ENCODE assay signal across 19 mouse cellular contexts in the genomic region with DNA sequence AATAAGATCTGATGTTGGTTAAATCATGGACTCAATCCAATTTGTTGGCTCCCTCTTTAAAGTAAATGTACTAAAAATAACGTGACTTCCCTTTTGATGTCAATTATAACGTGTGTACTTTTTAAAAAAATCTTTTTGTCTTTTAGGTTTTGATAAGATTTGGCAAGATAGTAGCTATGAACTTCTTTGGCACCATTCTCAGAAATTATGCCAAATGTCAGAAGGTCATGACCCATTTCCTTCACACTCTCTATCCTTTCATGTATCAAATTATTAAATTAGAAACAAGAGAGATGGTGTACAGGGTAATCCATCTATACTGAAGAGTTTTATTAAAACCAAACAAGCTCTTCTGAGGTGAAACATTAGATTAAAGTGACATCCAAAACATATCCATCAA.
"Had no signal": no experiment of that assay in that cellular context is flagged by ENCODE, and none has a peak within 500 bp of the region (broad histone marks: within the 10 kb centered on the region; RNA-seq: fewer than 3 reads in every experiment).

No protein-coding gene starts in this region.

- DNase-seq: gastrocnemius, adult 2 months; gastrocnemius, postnatal 10 days; gastrocnemius, postnatal 25 days; liver, embryonic 13.5 days; liver, postnatal 0 days had no signal

- H3K27ac ChIP-seq: gastrocnemius, adult 2 months; heart, embryonic 10.5 days; hindbrain, embryonic 10.5 days; hindbrain, embryonic 12.5 days; hindbrain, embryonic 14.5 days; intestine, embryonic 15.5 days; layer of hippocampus, adult 2 months; left cerebral cortex, adult 2 months; limb, embryonic 13.5 days; liver, embryonic 13.5 days; liver, embryonic 15.5 days had no signal

- H3K27me3 ChIP-seq: heart, embryonic 12.5 days; hindbrain, embryonic 12.5 days; intestine, embryonic 15.5 days; limb, embryonic 13.5 days; liver, embryonic 13.5 days; liver, embryonic 15.5 days had no signal

- H3K36me3 ChIP-seq: heart, embryonic 10.5 days; heart, embryonic 12.5 days; hindbrain, embryonic 10.5 days; hindbrain, embryonic 12.5 days; intestine, embryonic 15.5 days; limb, embryonic 13.5 days; liver, embryonic 13.5 days; liver, embryonic 15.5 days had no signal

- H3K9ac ChIP-seq: heart, embryonic 12.5 days; hindbrain, embryonic 12.5 days; hindbrain, embryonic 14.5 days; intestine, embryonic 15.5 days; limb, embryonic 13.5 days; liver, embryonic 13.5 days; liver, embryonic 15.5 days; liver, postnatal 0 days had no signal

- H3K4me2 ChIP-seq: heart, embryonic 12.5 days; hindbrain, embryonic 12.5 days; hindbrain, embryonic 14.5 days; intestine, embryonic 15.5 days; limb, embryonic 13.5 days; liver, embryonic 11.5 days; liver, embryonic 13.5 days; liver, embryonic 15.5 days had no signal

- ATAC-seq: hindbrain, embryonic 16.5 days; inflammation-experienced regulatory T-cells, adult 6 months; intestine, embryonic 15.5 days; intestine, postnatal 0 days; liver, postnatal 0 days had no signal

- H3K4me1 ChIP-seq: heart, embryonic 10.5 days; hindbrain, embryonic 10.5 days; hindbrain, embryonic 12.5 days; intestine, embryonic 15.5 days; liver, embryonic 13.5 days; liver, embryonic 15.5 days had no signal

- H3K9me3 ChIP-seq: heart, embryonic 10.5 days; heart, embryonic 12.5 days; hindbrain, embryonic 10.5 days; hindbrain, embryonic 12.5 days; intestine, embryonic 15.5 days; limb, embryonic 13.5 days; liver, embryonic 13.5 days; liver, embryonic 15.5 days had no signal

- H3K4me3 ChIP-seq: gastrocnemius, adult 2 months; heart, embryonic 10.5 days; heart, embryonic 12.5 days; hindbrain, embryonic 10.5 days; hindbrain, embryonic 12.5 days; intestine, embryonic 15.5 days; layer of hippocampus, adult 2 months; left cerebral cortex, adult 2 months; limb, embryonic 13.5 days; liver, embryonic 13.5 days; liver, embryonic 15.5 days had no signal
